Mouse (Mus musculus) stomach, postnatal 0 days (tissue): ENCODE measurements around the gene Btbd9.

Source experiments
- CTCF ChIP-seq: IDR thresholded peaks from 2 replicates; pipeline ENCODE4 v1.5.1; 2016; ENCODE audit warnings: antibody characterized with exemption, low read depth, mild to moderate bottlenecking, moderate library complexity
- EP300 ChIP-seq: optimal IDR thresholded peaks from 2 replicates; pipeline ENCODE3; 2016; ENCODE audit warnings: antibody characterized with exemption

- TF ChIP-seq EP300 (no peak), CTCF (no peak)
Observed at GRCm38 (mm10) chr17:30616203-30616602, 39.9 kb upstream of the Btbd9 start.
